Mouse (Mus musculus) stomach, adult 2 months (tissue): ENCODE measurements around the gene Pglyrp4. TPM values are rescaled to one million over a fixed set of nuclear protein-coding genes. Genes with fewer than 3 reads are reported as not detected.

Experiments
- polyA plus RNA-seq: library from polyadenylated mRNA; depleted of rRNA; stranded (reverse); fragments of >200 nt; gene quantifications from 2 replicates; pipeline ENCODE4 v1.2.3, GENCODE M21; 2012; rRNA removed

Gene Pglyrp4
- polyA plus RNA-seq: 1.9 and 2.0 TPM in 2 replicates

DNA sequence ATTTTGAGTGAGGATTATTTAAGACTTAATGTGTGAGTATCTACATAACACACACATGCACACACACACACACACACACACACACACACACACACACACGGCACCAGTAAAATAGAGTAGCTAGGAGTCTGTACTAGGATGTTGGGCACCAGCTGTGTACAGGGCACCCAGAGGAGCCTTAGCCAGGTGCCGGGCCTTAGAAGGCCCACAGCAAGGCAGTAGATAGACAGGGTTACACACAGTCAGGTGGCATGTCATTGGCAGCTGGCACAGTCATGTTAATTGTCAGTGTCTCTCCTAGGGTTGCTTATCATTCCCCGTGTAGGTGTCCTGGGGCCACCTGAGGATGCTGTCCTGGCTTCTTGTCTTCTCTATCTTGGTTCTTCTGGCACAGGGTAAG, at the start of gene Pglyrp4:
Gene Pglyrp4, plus strand, starts transcription at position 301 of the 400 bp plus-strand sequence.

DNA sequence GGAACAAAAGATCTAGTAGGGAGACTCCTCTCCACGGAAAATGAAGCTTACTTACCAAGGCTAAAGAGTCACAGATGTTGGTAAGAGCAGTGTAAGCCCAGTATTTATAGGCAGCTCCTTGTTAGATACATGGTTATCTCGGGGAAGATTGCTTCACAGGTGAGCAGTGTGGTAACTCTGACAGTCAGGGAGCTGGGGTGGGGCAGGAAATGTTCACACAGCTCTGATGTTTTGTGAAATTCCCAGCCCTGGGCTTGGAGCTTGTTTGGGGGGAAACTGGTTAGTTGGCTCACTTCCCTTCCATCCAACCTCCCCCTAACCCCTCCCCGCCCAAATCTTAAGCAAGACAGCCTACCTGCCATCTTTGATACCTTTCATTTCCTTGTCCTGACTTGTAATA, 31.1 kb upstream of the Pglyrp4 start, which contains the start of gene S100a9:
Gene S100a9, minus strand, starts transcription at position 109 of the 400 bp plus-strand sequence.

DNA sequence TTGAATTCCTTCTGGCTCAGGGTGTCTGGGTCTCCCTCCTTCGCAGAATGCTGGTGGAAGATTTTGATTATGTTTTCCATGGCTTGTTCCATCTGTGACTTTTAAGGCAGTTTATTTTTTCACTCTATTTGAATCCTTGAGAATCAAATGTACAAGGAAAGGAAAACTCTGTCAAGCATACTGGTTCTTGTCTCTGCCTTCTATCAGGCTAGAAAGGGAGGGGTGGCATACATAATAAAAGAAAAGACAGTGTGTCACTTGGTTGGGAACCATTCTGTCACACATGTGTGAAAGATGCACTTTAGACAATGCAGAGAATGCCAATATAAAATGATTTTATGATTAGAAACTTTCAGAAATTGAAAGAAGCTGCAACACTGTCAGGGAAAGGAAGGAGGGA, 51.1 kb downstream of the Pglyrp4 start, which contains the start of gene Gm5849:
Gene Gm5849, minus strand, starts transcription at position 101 of the 400 bp plus-strand sequence.

Other genes starting within 250 kb of the Pglyrp4 start
- 8.3 and 8.6 TPM in 2 replicates for gene Snapin, start 235.9 kb upstream of the Pglyrp4 start, polyA plus RNA-seq
- gene Chtop, start 217.4 kb upstream of the Pglyrp4 start, polyA plus RNA-seq: 16.0 and 17.1 TPM in 2 replicates
- 83.5 and 96.7 TPM in 2 replicates for gene S100a1, start 212.5 kb upstream of the Pglyrp4 start, polyA plus RNA-seq
- gene S100a13, start 212.5 kb upstream of the Pglyrp4 start, polyA plus RNA-seq: 19.2 and 27.6 TPM in 2 replicates
- gene S100a14, start 200.1 kb upstream of the Pglyrp4 start, polyA plus RNA-seq: 19.5 and 23.7 TPM in 2 replicates
- gene S100a16, start 189.7 kb upstream of the Pglyrp4 start, polyA plus RNA-seq: 164 and 185 TPM in 2 replicates
- 1.00 and 1.2 TPM in 2 replicates for gene S100a3, start 166.3 kb upstream of the Pglyrp4 start, polyA plus RNA-seq
- gene S100a2, start 136.7 kb upstream of the Pglyrp4 start, polyA plus RNA-seq: not detected in 2 replicates
- not detected in 2 replicates for gene Gm42674, start 125.0 kb upstream of the Pglyrp4 start, polyA plus RNA-seq
- gene S100a4, start 123.1 kb upstream of the Pglyrp4 start, polyA plus RNA-seq: 2.5 and 3.0 TPM in 2 replicates
- not detected in 2 replicates for gene S100a5, start 118.4 kb upstream of the Pglyrp4 start, polyA plus RNA-seq
- 870 and 990 TPM in 2 replicates for gene S100a6, start 114.0 kb upstream of the Pglyrp4 start, polyA plus RNA-seq
- gene S100a7a, start 72.9 kb upstream of the Pglyrp4 start, polyA plus RNA-seq: 0.55 and 1.5 TPM in 2 replicates
- not detected in 2 replicates for gene S100a8, start 57.9 kb upstream of the Pglyrp4 start, polyA plus RNA-seq
- gene S100a9, start 31.2 kb upstream of the Pglyrp4 start, polyA plus RNA-seq: 0.21 TPM in 1 of 2 replicates, not detected in the other
- not detected in 2 replicates for gene Gm5849, start 51.0 kb downstream of the Pglyrp4 start, polyA plus RNA-seq